ENCODE assay signal across 8 mouse cellular contexts in genomic region chr11:3347091-3347834, GRCm38 (mm10). TPM values are rescaled to one million over a fixed set of nuclear protein-coding genes. Genes with fewer than 3 reads are reported as not detected.
DNase-seq lines count a peak whose midpoint lies in the region; ATAC-seq and TF ChIP-seq lines count a peak whose summit lies in the region.

No protein-coding gene starts in this region.

- no peak overlapping the region for H3K4me2 ChIP-seq in embryonic facial prominence, embryonic 12.5 days (replicated peaks)
- H3K4me2 ChIP-seq in limb, embryonic 11.5 days (ENCODE audit: low read depth, severe bottlenecking), result no peak overlapping the region
- no peak overlapping the region for H3K4me2 ChIP-seq in midbrain, embryonic 15.5 days

- no peaks in the 10 kb centered on the region for H3K27me3 ChIP-seq in embryonic facial prominence, embryonic 12.5 days
- no peaks in the 10 kb centered on the region for H3K27me3 ChIP-seq in heart, adult 2 months (ENCODE audit: control insufficient read depth, insufficient read depth, low read length)
- H3K27me3 ChIP-seq in limb, embryonic 11.5 days (ENCODE audit: control insufficient read depth, insufficient read depth, low read length), result no peaks in the 10 kb centered on the region
- no peaks in the 10 kb centered on the region for H3K27me3 ChIP-seq in midbrain, embryonic 15.5 days (replicated peaks)

- peak; percentile 89 for DNase-seq in 416B (ENCODE audit: low read depth)
- peak; percentile 86 for DNase-seq in adrenal gland, postnatal 25 days
- DNase-seq in heart, adult 2 months, result peak; percentile 79 to 83
- DNase-seq in kidney, adult 18-20 months, result peak; percentile 84
- DNase-seq in limb, embryonic 11.5 days (ENCODE audit: low spot score), result peak; percentile 93
- DNase-seq in spleen, adult 18-20 months, result peak; percentile 69 to 86

- H3K4me3 ChIP-seq in embryonic facial prominence, embryonic 12.5 days, result no peak overlapping the region
- no peak overlapping the region for H3K4me3 ChIP-seq in heart, adult 2 months
- no peak overlapping the region for H3K4me3 ChIP-seq in limb, embryonic 11.5 days (ENCODE audit: low read depth, low read length)
- H3K4me3 ChIP-seq in midbrain, embryonic 15.5 days, result no peak overlapping the region

- H3K36me3 ChIP-seq in embryonic facial prominence, embryonic 12.5 days, result peaks cover 51% of the 10 kb centered on the region
- peaks cover 3% of the 10 kb centered on the region; the same call in 1 of the 2 replicates for H3K36me3 ChIP-seq in heart, adult 2 months (ENCODE audit: control insufficient read depth, insufficient read depth, low read length)
- H3K36me3 ChIP-seq in limb, embryonic 11.5 days (ENCODE audit: control insufficient read depth, insufficient read depth, low read length), result peaks cover 18% of the 10 kb centered on the region; the same call in 1 of the 2 replicates
- peaks cover 53% of the 10 kb centered on the region for H3K36me3 ChIP-seq in midbrain, embryonic 15.5 days (replicated peaks)

- no peak for TF ChIP-seq POLR2A in heart, adult 2 months (IDR thresholded peaks at IDR 0.05; ENCODE audit: insufficient read depth, low read depth, low read length)

- WGBS in embryonic facial prominence, embryonic 12.5 days, result 64% methylated on average over 12 of the region's 12 CpGs
- 66% methylated on average over 12 of the region's 12 CpGs for WGBS in heart, adult 2 months
- 57% methylated on average over 12 of the region's 12 CpGs for WGBS in limb, embryonic 11.5 days
- 56% methylated on average over 12 of the region's 12 CpGs for WGBS in midbrain, embryonic 15.5 days

- no peaks in the 10 kb centered on the region for H3K79me2 ChIP-seq in heart, adult 2 months (replicated peaks; ENCODE audit: control insufficient read depth, insufficient read depth, low read length)

- intact Hi-C loops in heart, adult 2 months (cut with DNase I), result loop anchor here (1.0 to 10.0 kb wide), 4 partner anchors 16 to 168 kb away; partner anchors contain the start of genes Limk2, Pik3ip1 and Selenom

- H3K27ac ChIP-seq in embryonic facial prominence, embryonic 12.5 days, result no peak overlapping the region
- H3K27ac ChIP-seq in heart, adult 2 months, result no peak overlapping the region
- H3K27ac ChIP-seq in limb, embryonic 11.5 days (replicated peaks; ENCODE audit: low read depth, low read length), result no peak overlapping the region
- H3K27ac ChIP-seq in midbrain, embryonic 15.5 days, result peak overlapping the region; percentile 51

- H3K4me1 ChIP-seq in embryonic facial prominence, embryonic 12.5 days, result peaks cover 14% of the 10 kb centered on the region
- peaks cover 10% of the 10 kb centered on the region for H3K4me1 ChIP-seq in heart, adult 2 months (ENCODE audit: control insufficient read depth, insufficient read depth, low read length)
- H3K4me1 ChIP-seq in limb, embryonic 11.5 days (ENCODE audit: control insufficient read depth, insufficient read depth, low read length), result peaks cover 9% of the 10 kb centered on the region
- peaks cover 6% of the 10 kb centered on the region; the same call in 1 of the 2 replicates for H3K4me1 ChIP-seq in midbrain, embryonic 15.5 days

- no peaks in the 10 kb centered on the region for H3K9me3 ChIP-seq in embryonic facial prominence, embryonic 12.5 days
- H3K9me3 ChIP-seq in limb, embryonic 11.5 days (ENCODE audit: control insufficient read depth, low read length), result no peaks in the 10 kb centered on the region
- no peaks in the 10 kb centered on the region for H3K9me3 ChIP-seq in midbrain, embryonic 15.5 days

- peak; percentile 50; the same call in 1 of the 2 replicates for ATAC-seq in embryonic facial prominence, embryonic 12.5 days (ENCODE audit: insufficient number of reproducible peaks, insufficient read depth, low FRiP score, low TSS enrichment)
- ATAC-seq in limb, embryonic 11.5 days (ENCODE audit: insufficient number of reproducible peaks, low FRiP score, low TSS enrichment, low read depth), result 0 out of 2 replicates have a peak, but pooled peaks have one; percentile 44
- ATAC-seq in midbrain, embryonic 15.5 days (replicated peaks), result peak; percentile 59

- no peak overlapping the region for H3K9ac ChIP-seq in embryonic facial prominence, embryonic 12.5 days
- no peak overlapping the region for H3K9ac ChIP-seq in heart, adult 2 months (ENCODE audit: low read depth, low read length)
- H3K9ac ChIP-seq in limb, embryonic 11.5 days (ENCODE audit: low read length), result no peak overlapping the region
- no peak overlapping the region for H3K9ac ChIP-seq in midbrain, embryonic 15.5 days

- TF ChIP-seq EP300 in heart, adult 2 months (IDR thresholded peaks at IDR 0.05; ENCODE audit: insufficient read depth, low read depth, low read length), result peak; percentile 76; the same call in 1 of the 2 replicates

- peak; percentile 95 for TF ChIP-seq CTCF in heart, adult 2 months (IDR thresholded peaks at IDR 0.05)

RNA-seq across cellular contexts. Expression of gene Pik3ip1, which starts 17.1 kb away (rescaled TPM):
- 13.1 and 18.5 TPM in 2 replicates for total RNA-seq in adrenal gland, postnatal 25 days (2021)
- 12.4 and 15.1 TPM in 2 replicates for polyA plus RNA-seq in embryonic facial prominence, embryonic 12.5 days (2016; fragmentation: Nextera tagmentation; extraction: Ambion mirVana)
- total RNA-seq in heart, adult 2 months (2021), result 10 to 100 TPM; 29.4 to 36.4 TPM
- polyA plus RNA-seq in heart, adult 2 months (2012; rRNA removed), result 29.5 and 36.2 TPM in 2 replicates
- polyA plus RNA-seq in limb, embryonic 11.5 days (2014; fragmentation: Nextera tagmentation; extraction: Ambion mirVana), result 10.2 and 11.5 TPM in 2 replicates
- 26.5 and 26.6 TPM in 2 replicates for polyA plus RNA-seq in midbrain, embryonic 15.5 days (2015; fragmentation: Nextera tagmentation; extraction: Ambion mirVana)

RNA-seq across cellular contexts. Expression of gene Patz1, which starts 58.6 kb away (rescaled TPM):
- 33.2 and 51.0 TPM in 2 replicates for total RNA-seq in adrenal gland, postnatal 25 days (2021)
- polyA plus RNA-seq in embryonic facial prominence, embryonic 12.5 days (2016; fragmentation: Nextera tagmentation; extraction: Ambion mirVana), result 84.3 and 85.3 TPM in 2 replicates
- 10 to 100 TPM; 19.4 to 30.8 TPM for total RNA-seq in heart, adult 2 months (2021)
- 16.3 and 19.9 TPM in 2 replicates for polyA plus RNA-seq in heart, adult 2 months (2012; rRNA removed)
- 64.6 and 72.3 TPM in 2 replicates for polyA plus RNA-seq in limb, embryonic 11.5 days (2014; fragmentation: Nextera tagmentation; extraction: Ambion mirVana)
- 60.9 and 63.2 TPM in 2 replicates for polyA plus RNA-seq in midbrain, embryonic 15.5 days (2015; fragmentation: Nextera tagmentation; extraction: Ambion mirVana)
